Mouse (Mus musculus): Measurements from ENCODE around the gene Tifab.

GRCm38 (mm10) chr13:56151404-56152226 lies 27.1 kb downstream of the Tifab start:
- TF ChIP-seq POLR2A (IDR thresholded peaks at IDR 0.05; ENCODE audit: low read depth, low read length), result no peak
- TF ChIP-seq CTCF (IDR thresholded peaks at IDR 0.05; ENCODE audit: extremely low read depth, insufficient read depth, insufficient read length, insufficient replicate concordance), result peak; percentile 53; the same call in 1 of the 2 replicates

All from spleen, adult 2 months (tissue).